Comparison of ENCODE assay signal across 16 mouse cellular contexts in the genomic region with DNA sequence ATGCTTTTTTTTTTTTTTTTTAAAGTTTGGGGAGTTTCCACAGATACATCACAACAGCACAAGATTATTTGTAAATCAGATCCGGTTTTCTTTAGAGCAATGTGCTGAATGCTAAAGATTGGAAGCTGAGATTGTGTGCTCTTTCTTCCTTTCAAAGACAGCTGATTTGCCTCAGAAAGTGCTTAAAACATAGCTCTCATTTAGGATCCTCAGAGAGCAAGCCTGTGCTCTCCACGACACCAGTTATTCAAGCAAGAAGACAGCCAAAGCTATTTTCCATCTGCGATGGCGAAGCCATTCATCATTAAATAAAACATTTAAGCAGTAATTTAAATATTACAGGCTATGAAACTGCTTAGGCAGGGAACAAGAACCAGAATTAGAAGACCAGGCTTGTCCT.
DNase-seq lines count a peak whose midpoint lies in the region; ATAC-seq and TF ChIP-seq lines count a peak whose summit lies in the region.
"Had no signal": no experiment of that assay in that cellular context is flagged by ENCODE, and none has a peak within 500 bp of the region (broad histone marks: within the 10 kb centered on the region; RNA-seq: fewer than 3 reads in every experiment).

No protein-coding gene starts in this region.

- no peak for ATAC-seq in hindbrain, embryonic 11.5 days (ENCODE audit: low FRiP score)
- peak; percentile 23; the same call in 1 of the 2 replicates for ATAC-seq in lung, embryonic 15.5 days (ENCODE audit: borderline replicate concordance, extremely low read depth, low FRiP score, low TSS enrichment)
- no peak for ATAC-seq in hindbrain, embryonic 15.5 days (ENCODE audit: low FRiP score, low read depth)
- ATAC-seq: liver, embryonic 12.5 days had no signal

- H3K27ac ChIP-seq in hindbrain, embryonic 10.5 days = peak overlapping the region; percentile 68
- H3K27ac ChIP-seq in hindbrain, embryonic 11.5 days (ENCODE audit: low read depth, low read length) = no peak overlapping the region
- no peak overlapping the region for H3K27ac ChIP-seq in lung, embryonic 15.5 days
- H3K27ac ChIP-seq in hindbrain, embryonic 15.5 days (replicated peaks) = peak overlapping the region; percentile 34; the same call in 1 of the 2 replicates
- H3K27ac ChIP-seq: heart, embryonic 13.5 days; limb, embryonic 10.5 days; liver, embryonic 12.5 days; macrophage had no signal

- no peaks in the 10 kb centered on the region for H3K36me3 ChIP-seq in hindbrain, embryonic 10.5 days
- H3K36me3 ChIP-seq in hindbrain, embryonic 11.5 days (ENCODE audit: control insufficient read depth, insufficient read depth, low read length) = no peaks in the 10 kb centered on the region
- no peaks in the 10 kb centered on the region for H3K36me3 ChIP-seq in lung, embryonic 15.5 days
- no peaks in the 10 kb centered on the region for H3K36me3 ChIP-seq in hindbrain, embryonic 15.5 days
- H3K36me3 ChIP-seq: limb, embryonic 10.5 days; liver, embryonic 12.5 days had no signal

- intact Hi-C loops in left cerebral cortex, postnatal 25 days (cut with DNase I) = no loop called here

- H3K9ac ChIP-seq in hindbrain, embryonic 11.5 days (ENCODE audit: low read depth, low read length) = no peak overlapping the region
- H3K9ac ChIP-seq in lung, embryonic 15.5 days = no peak overlapping the region
- no peak overlapping the region for H3K9ac ChIP-seq in hindbrain, embryonic 15.5 days
- H3K9ac ChIP-seq: heart, embryonic 13.5 days; liver, embryonic 12.5 days had no signal

- no peak for TF ChIP-seq POLR2A in brain, embryonic 14.5 days (IDR thresholded peaks at IDR 0.05; ENCODE audit: borderline replicate concordance, extremely low read depth, insufficient read depth, insufficient read length, poor library complexity, severe bottlenecking)

- H3K4me2 ChIP-seq in hindbrain, embryonic 11.5 days (replicated peaks; ENCODE audit: low read depth, low read length) = no peak overlapping the region
- H3K4me2 ChIP-seq in lung, embryonic 15.5 days = no peak overlapping the region
- no peak overlapping the region for H3K4me2 ChIP-seq in hindbrain, embryonic 15.5 days
- H3K4me2 ChIP-seq: heart, embryonic 13.5 days; liver, embryonic 12.5 days had no signal

- H3K4me3 ChIP-seq in hindbrain, embryonic 10.5 days = no peak overlapping the region
- H3K4me3 ChIP-seq in hindbrain, embryonic 11.5 days (ENCODE audit: low read depth, low read length) = no peak overlapping the region
- no peak overlapping the region for H3K4me3 ChIP-seq in lung, embryonic 15.5 days
- no peak overlapping the region for H3K4me3 ChIP-seq in hindbrain, embryonic 15.5 days
- H3K4me3 ChIP-seq: heart, embryonic 13.5 days; limb, embryonic 10.5 days; liver, embryonic 12.5 days had no signal

- 69% methylated on average over 4 of the region's 4 CpGs for WGBS in hindbrain, embryonic 10.5 days
- WGBS in hindbrain, embryonic 11.5 days = 57% methylated on average over 4 of the region's 4 CpGs
- 47% methylated on average over 4 of the region's 4 CpGs for WGBS in lung, embryonic 15.5 days
- WGBS in hindbrain, embryonic 15.5 days = 31% methylated on average over 4 of the region's 4 CpGs

- DNase-seq in hindbrain, embryonic 10.5 days (ENCODE audit: low spot score) = no peak
- no peak for DNase-seq in hindbrain, embryonic 11.5 days (ENCODE audit: low spot score)
- no peak for DNase-seq in lung, postnatal 25 days (ENCODE audit: low spot score)
- DNase-seq in brain, embryonic 14.5 days (ENCODE audit: low read depth) = peak; percentile 70
- no peak for DNase-seq in left cerebral cortex, postnatal 25 days (ENCODE audit: low spot score in 2 of 2)
- no peak for DNase-seq in adrenal gland, postnatal 4 days (ENCODE audit: low spot score in 2 of 2)
- DNase-seq: B cell, adult 2 months; cerebellum, adult 18-20 months; kidney, postnatal 10 days; right cerebral cortex, postnatal 4 days had no signal

- peaks cover 7% of the 10 kb centered on the region; the same call in 1 of the 2 replicates for H3K9me3 ChIP-seq in hindbrain, embryonic 10.5 days
- no peaks in the 10 kb centered on the region for H3K9me3 ChIP-seq in hindbrain, embryonic 11.5 days (ENCODE audit: control insufficient read depth, low read length)
- no peaks in the 10 kb centered on the region for H3K9me3 ChIP-seq in lung, embryonic 15.5 days
- H3K9me3 ChIP-seq in hindbrain, embryonic 15.5 days = no peaks in the 10 kb centered on the region
- H3K9me3 ChIP-seq: limb, embryonic 10.5 days; liver, embryonic 12.5 days had no signal

- TF ChIP-seq CTCF in brain, embryonic 14.5 days (IDR thresholded peaks at IDR 0.05; ENCODE audit: borderline replicate concordance, extremely low read depth, insufficient read depth, insufficient read length) = no peak

- peaks cover 10% of the 10 kb centered on the region; the same call in 1 of the 2 replicates for H3K4me1 ChIP-seq in hindbrain, embryonic 10.5 days (replicated peaks)
- no peaks in the 10 kb centered on the region for H3K4me1 ChIP-seq in hindbrain, embryonic 11.5 days (replicated peaks; ENCODE audit: control insufficient read depth, insufficient read depth, low read length)
- peaks cover 9% of the 10 kb centered on the region; the same call in 1 of the 2 replicates for H3K4me1 ChIP-seq in lung, embryonic 15.5 days
- peaks cover 16% of the 10 kb centered on the region; the same call in 1 of the 2 replicates for H3K4me1 ChIP-seq in hindbrain, embryonic 15.5 days (replicated peaks)
- H3K4me1 ChIP-seq: heart, embryonic 13.5 days; limb, embryonic 10.5 days; liver, embryonic 12.5 days had no signal

- H3K27me3 ChIP-seq in hindbrain, embryonic 10.5 days (ENCODE audit: insufficient read depth, poor library complexity, severe bottlenecking) = no peaks in the 10 kb centered on the region
- H3K27me3 ChIP-seq in hindbrain, embryonic 11.5 days (ENCODE audit: control insufficient read depth, insufficient read depth, low read length) = no peaks in the 10 kb centered on the region
- no peaks in the 10 kb centered on the region for H3K27me3 ChIP-seq in lung, embryonic 15.5 days
- H3K27me3 ChIP-seq in hindbrain, embryonic 15.5 days = no peaks in the 10 kb centered on the region
- H3K27me3 ChIP-seq: heart, embryonic 13.5 days; liver, embryonic 12.5 days had no signal

Comparison
In these comparisons a context has a peak if more than half of its experiments do, and no peak if none do; other contexts are left out.
1. H3K27ac ChIP-seq: peak in hindbrain, embryonic 10.5 days (single experiment) and hindbrain, embryonic 15.5 days (single experiment); none in hindbrain, embryonic 11.5 days (single experiment) and lung, embryonic 15.5 days (single experiment).